Mouse (Mus musculus) lung, postnatal 25 days (tissue): ENCODE measurements around the gene Pheta2.
A peak's percentile ranks its signal among the peaks of the same experiment; 100 is the strongest.
"Not testable (repeated sequence)": the region's sequence is repeated elsewhere in the genome, so short reads cannot be mapped to it uniquely, and the experiment has no call there.

ENCODE experiments used
- DNase-seq: peaks from one replicate; pipeline ENCODE4 v3.0.0; 2022; ENCODE audit warnings: low spot score

Gene Pheta2

GRCm38 (mm10) chr15:82372446-82372845 lies 33.7 kb downstream of the Pheta2 start:
- no peak for DNase-seq

- DNase-seq = no peak
Observed at GRCm38 (mm10) chr15:82372991-82373390, 34.2 kb downstream of the Pheta2 start.

- no peak for DNase-seq
Observed at GRCm38 (mm10) chr15:82374437-82374836, 35.7 kb downstream of the Pheta2 start.

- no peak for DNase-seq
Observed at GRCm38 (mm10) chr15:82375855-82376254, 37.1 kb downstream of the Pheta2 start.

GRCm38 (mm10) chr15:82376393-82377138 lies 37.8 kb downstream of the Pheta2 start:
- DNase-seq = peak; percentile 81

GRCm38 (mm10) chr15:82377701-82378100 lies 39.0 kb downstream of the Pheta2 start:
- no peak for DNase-seq

- DNase-seq = peak; percentile 44
Observed at GRCm38 (mm10) chr15:82378261-82379180, 39.8 kb downstream of the Pheta2 start.

GRCm38 (mm10) chr15:82379511-82379870 lies 40.7 kb downstream of the Pheta2 start:
- DNase-seq = no peak

GRCm38 (mm10) chr15:82379871-82380713 lies 41.4 kb downstream of the Pheta2 start, which contains the start of gene Cyp2d22:
Gene Cyp2d22 (minus strand): TSS chr15:82380260.
- DNase-seq = peak; percentile 59

GRCm38 (mm10) chr15:82380714-82381062 lies 41.9 kb downstream of the Pheta2 start:
- DNase-seq = no peak

- DNase-seq = no peak
Observed at GRCm38 (mm10) chr15:82382441-82382840, 43.7 kb downstream of the Pheta2 start.

GRCm38 (mm10) chr15:82385729-82386128 lies 47.0 kb downstream of the Pheta2 start:
- no peak for DNase-seq

- not testable (repeated sequence) for DNase-seq
Observed at GRCm38 (mm10) chr15:82389916-82390315, 51.2 kb downstream of the Pheta2 start.

- not testable (repeated sequence) for DNase-seq
Observed at GRCm38 (mm10) chr15:82393922-82394321, 55.2 kb downstream of the Pheta2 start, which contains the start of gene Cyp2d11. Gene Cyp2d11 (minus strand): TSS chr15:82394022.
